Mouse (Mus musculus) brain, embryonic 14.5 days (tissue): Measurements from ENCODE around the gene Galk2.

Experiments used
- CTCF ChIP-seq: fragments of 200-500 bp; IDR thresholded peaks from 2 replicates; pipeline ENCODE4 v1.5.1; 2012; ENCODE audit warnings: inconsistent platforms, mild to moderate bottlenecking, moderate library complexity, borderline replicate concordance; ENCODE audit not compliant: insufficient read depth, insufficient read length; ENCODE audit errors: extremely low read depth
- POLR2A ChIP-seq: fragments of 200-500 bp; IDR thresholded peaks from 2 replicates; pipeline ENCODE4 v1.6.1; 2012; ENCODE audit warnings: mild to moderate bottlenecking, inconsistent platforms, borderline replicate concordance; ENCODE audit not compliant: poor library complexity, insufficient read depth, insufficient read length, severe bottlenecking; ENCODE audit errors: extremely low read depth

- TF ChIP-seq POLR2A, result no peak
- TF ChIP-seq CTCF, result no peak
These were observed 55.8 kb downstream of the Galk2 start for GRCm38 (mm10) chr2:125914713-125915112.
